Mouse (Mus musculus) intestine, postnatal 0 days (tissue): Measurements from ENCODE around the gene Vat1l. TPM values are rescaled to one million over a fixed set of nuclear protein-coding genes. Genes with fewer than 3 reads are reported as not detected.

Experiments used
- ATAC-seq: fragments of 200-750 bp; cut with Nextera tagmentation; 2 replicates; pipeline ENCODE4 v1.8.0; 2017; ENCODE audit warnings: mild to moderate bottlenecking, moderate TSS enrichment, moderate library complexity
- H3K27ac ChIP-seq: fragments of 300-500 bp; sonication (generic); 2 replicates; pipeline ENCODE4 v1.5.1; 2014; ENCODE audit warnings: mild to moderate bottlenecking, low read depth, low read length, moderate library complexity
- H3K27me3 ChIP-seq: fragments of 300-500 bp; sonication (generic); replicated peaks from 2 replicates; pipeline ENCODE4 v1.6.1; 2014; ENCODE audit warnings: low read length, mixed read lengths; ENCODE audit not compliant: control insufficient read depth, insufficient read depth
- H3K36me3 ChIP-seq: fragments of 300-500 bp; sonication (generic); 2 replicates; pipeline ENCODE4 v1.6.1; 2014; ENCODE audit warnings: mild to moderate bottlenecking, moderate library complexity; ENCODE audit not compliant: control insufficient read depth, insufficient read depth
- H3K4me1 ChIP-seq: fragments of 300-500 bp; sonication (generic); replicated peaks from 2 replicates; pipeline ENCODE4 v1.6.1; 2014; ENCODE audit warnings: antibody characterized with exemption, low read length, mixed read lengths; ENCODE audit not compliant: control insufficient read depth, insufficient read depth
- H3K4me2 ChIP-seq: fragments of 300-500 bp; sonication (generic); replicated peaks from 2 replicates; pipeline ENCODE4 v1.6.1; 2014; ENCODE audit warnings: low read depth, mild to moderate bottlenecking, moderate library complexity
- H3K4me3 ChIP-seq: fragments of 300-500 bp; sonication (generic); 2 replicates; pipeline ENCODE4 v1.5.1; 2014; ENCODE audit warnings: low read depth, low read length
- H3K9ac ChIP-seq: fragments of 300-500 bp; sonication (generic); 2 replicates; pipeline ENCODE4 v1.6.1; 2014; ENCODE audit warnings: mild to moderate bottlenecking, low read depth, low read length
- H3K9me3 ChIP-seq: fragments of 300-500 bp; sonication (generic); 2 replicates; pipeline ENCODE4 v1.6.1; 2016; ENCODE audit warnings: mixed run types; ENCODE audit not compliant: control insufficient read depth
- CTCF ChIP-seq: sonication (generic); IDR thresholded peaks from 2 replicates; pipeline ENCODE4 v1.5.1; 2016; ENCODE audit warnings: low read depth, mild to moderate bottlenecking, control low read depth, antibody characterized with exemption, moderate library complexity
- WGBS: fragments of 180-500 bp; shearing (Covaris S2); extraction: QIAGEN DNeasy Blood & Tissue Kit; methylation state at CpG from one replicate; pipeline ENCODE4 v1.1.7; 2014; 5-methylcytosine and 5-hydroxymethylcytosine counted together
- polyA plus RNA-seq: library from polyadenylated mRNA; unstranded; fragments of >200 nt; fragmentation: Nextera tagmentation; extraction: Ambion mirVana; gene quantifications from 2 replicates; pipeline ENCODE4 v1.2.1, GENCODE M21; 2015

The Vat1l gene
- polyA plus RNA-seq, 1 experiment from 2014 or later, result 2.8 TPM

- no peak for ATAC-seq
- H3K36me3 ChIP-seq, result no peaks in the 10 kb centered on the region
- 50% methylated on average over 1 of the region's 1 CpGs for WGBS
- H3K4me2 ChIP-seq, result no peak overlapping the region
- no peak overlapping the region for H3K9ac ChIP-seq
- H3K4me1 ChIP-seq, result no peaks in the 10 kb centered on the region
- no peak overlapping the region for H3K4me3 ChIP-seq
- H3K9me3 ChIP-seq, result no peaks in the 10 kb centered on the region
- H3K27ac ChIP-seq, result no peak overlapping the region
- no peaks in the 10 kb centered on the region for H3K27me3 ChIP-seq
- no peak for TF ChIP-seq CTCF
These were observed 75.7 kb downstream of the Vat1l start for GRCm38 (mm10) chr8:114281101-114281500.

GRCm38 (mm10) chr8:114294889-114295748 is 89.7 kb downstream of the Vat1l start:
- no peak overlapping the region for H3K27ac ChIP-seq
- no peak for ATAC-seq
- 61% methylated on average over 11 of the region's 11 CpGs for WGBS

GRCm38 (mm10) chr8:114295749-114296067 is 90.3 kb downstream of the Vat1l start:
- Histone ChIP-seq H3K27ac (no peak overlapping the region), H3K4me3 (no peak overlapping the region), H3K27me3 (no peaks in the 10 kb centered on the region), H3K4me1 (no peaks in the 10 kb centered on the region), H3K4me2 (no peak overlapping the region), H3K9ac (no peak overlapping the region), H3K9me3 (no peaks in the 10 kb centered on the region), H3K36me3 (no peaks in the 10 kb centered on the region)
- no peak for TF ChIP-seq CTCF
- WGBS, result 74% methylated on average over 3 of the region's 3 CpGs
- no peak for ATAC-seq

More at GRCm38 (mm10) chr8:114294889-114295748, 89.7 kb downstream of the Vat1l start:
- no peaks in the 10 kb centered on the region for H3K4me1 ChIP-seq
- no peak overlapping the region for H3K9ac ChIP-seq
- H3K9me3 ChIP-seq, result no peaks in the 10 kb centered on the region
- no peaks in the 10 kb centered on the region for H3K27me3 ChIP-seq
- TF ChIP-seq CTCF, result no peak
- no peak overlapping the region for H3K4me3 ChIP-seq
- no peak overlapping the region for H3K4me2 ChIP-seq
- H3K36me3 ChIP-seq, result no peaks in the 10 kb centered on the region

- Histone ChIP-seq H3K4me2 (no peak overlapping the region), H3K4me1 (no peaks in the 10 kb centered on the region), H3K9ac (no peak overlapping the region), H3K9me3 (no peaks in the 10 kb centered on the region), H3K4me3 (no peak overlapping the region), H3K27me3 (no peaks in the 10 kb centered on the region), H3K27ac (no peak overlapping the region), H3K36me3 (no peaks in the 10 kb centered on the region)
- no peak for TF ChIP-seq CTCF
- WGBS, result 70% methylated on average over 2 of the region's 2 CpGs
- ATAC-seq, result no peak
These were observed 92.8 kb downstream of the Vat1l start for GRCm38 (mm10) chr8:114298253-114298652.

GRCm38 (mm10) chr8:114300072-114300471 is 94.7 kb downstream of the Vat1l start:
- H3K27ac ChIP-seq, result no peak overlapping the region
- no peak for TF ChIP-seq CTCF
- WGBS, result 71% methylated on average over 7 of the region's 7 CpGs
- H3K9me3 ChIP-seq, result no peaks in the 10 kb centered on the region
- H3K4me1 ChIP-seq, result no peaks in the 10 kb centered on the region
- H3K27me3 ChIP-seq, result no peaks in the 10 kb centered on the region
- H3K36me3 ChIP-seq, result no peaks in the 10 kb centered on the region
- ATAC-seq, result no peak
- no peak overlapping the region for H3K4me3 ChIP-seq
- H3K4me2 ChIP-seq, result no peak overlapping the region
- H3K9ac ChIP-seq, result no peak overlapping the region

GRCm38 (mm10) chr8:114306296-114306695 is 100.9 kb downstream of the Vat1l start:
- ATAC-seq, result no peak
- WGBS, result 78% methylated on average over 5 of the region's 5 CpGs
- TF ChIP-seq CTCF, result no peak

More at GRCm38 (mm10) chr8:114306296-114306695, 100.9 kb downstream of the Vat1l start:
- H3K4me2 ChIP-seq, result no peak overlapping the region
- H3K36me3 ChIP-seq, result no peaks in the 10 kb centered on the region
- H3K9me3 ChIP-seq, result no peaks in the 10 kb centered on the region
- no peaks in the 10 kb centered on the region for H3K4me1 ChIP-seq
- H3K4me3 ChIP-seq, result no peak overlapping the region
- H3K9ac ChIP-seq, result no peak overlapping the region
- no peak overlapping the region for H3K27ac ChIP-seq
- H3K27me3 ChIP-seq, result no peaks in the 10 kb centered on the region
